ENCODE assay signal across 8 mouse cellular contexts in the genomic region with DNA sequence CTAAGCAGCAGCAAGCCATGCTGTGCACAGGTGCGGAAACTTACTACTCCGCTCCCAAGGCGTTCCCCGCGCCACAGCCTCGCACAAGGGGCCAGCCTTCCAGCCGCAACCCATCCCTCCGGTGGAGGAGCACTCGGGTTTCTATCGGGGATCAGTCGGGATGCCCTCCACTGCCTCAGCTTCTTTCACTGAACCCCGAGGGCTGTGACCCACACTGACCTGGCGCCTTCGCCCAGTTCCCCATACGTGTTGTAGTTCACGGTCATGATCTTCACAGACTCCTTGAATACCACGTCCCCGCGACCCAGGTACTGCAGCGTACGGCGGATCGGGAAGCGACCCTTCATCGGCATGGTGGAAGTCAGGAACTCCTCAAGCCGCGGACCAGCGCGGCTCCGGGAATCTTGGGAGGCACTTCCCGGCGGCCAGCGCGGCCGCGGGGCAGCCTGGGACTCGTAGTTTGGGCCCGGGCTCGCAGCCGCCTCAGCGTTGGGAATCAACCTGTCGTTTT. TPM values are rescaled to one million over a fixed set of nuclear protein-coding genes. Genes with fewer than 3 reads are reported as not detected.
DNase-seq lines count a peak whose midpoint lies in the region; ATAC-seq and TF ChIP-seq lines count a peak whose summit lies in the region.

A gene (minus strand): TSS at position 413 of the 511 bp plus-strand sequence.

- DNase-seq in c-Kit-positive CD71-positive TER-119-negative erythroid progenitor cells, embryonic 14.5 days (ENCODE audit: low read depth): peak; percentile 63
- peak; percentile 88 for DNase-seq in forebrain, embryonic 11.5 days (ENCODE audit: low spot score)
- peak; percentile 85 for DNase-seq in kidney, postnatal 14 days
- peak; percentile 55 for DNase-seq in liver, embryonic 13.5 days
- peak; percentile 87 for DNase-seq in neural tube, embryonic 11.5 days (ENCODE audit: low spot score)

- ATAC-seq in forebrain, embryonic 11.5 days (replicated peaks; ENCODE audit: low FRiP score): peak; percentile 93
- peak; percentile 85 for ATAC-seq in heart, embryonic 15.5 days (replicated peaks; ENCODE audit: insufficient number of reproducible peaks, insufficient read depth, low FRiP score, low read depth)
- peak; percentile 92 for ATAC-seq in liver, embryonic 13.5 days (ENCODE audit: low read depth)
- peak; percentile 92 for ATAC-seq in neural tube, embryonic 11.5 days (ENCODE audit: insufficient read depth, low FRiP score, low TSS enrichment)
- ATAC-seq in stomach, embryonic 16.5 days (ENCODE audit: insufficient read depth, low FRiP score): peak; percentile 91

- no peaks in the 10 kb centered on the region for H3K27me3 ChIP-seq in E14TG2a.4 (ENCODE audit: insufficient read depth, low read length)
- H3K27me3 ChIP-seq in forebrain, embryonic 11.5 days (ENCODE audit: control insufficient read depth, insufficient read depth, low read length): no peaks in the 10 kb centered on the region
- H3K27me3 ChIP-seq in heart, embryonic 15.5 days: no peaks in the 10 kb centered on the region
- H3K27me3 ChIP-seq in liver, embryonic 13.5 days: no peaks in the 10 kb centered on the region
- no peaks in the 10 kb centered on the region for H3K27me3 ChIP-seq in neural tube, embryonic 11.5 days (ENCODE audit: control insufficient read depth, insufficient read depth, low read length)
- no peaks in the 10 kb centered on the region for H3K27me3 ChIP-seq in stomach, embryonic 16.5 days (ENCODE audit: control insufficient read depth, insufficient read depth, low read length)

- H3K4me1 ChIP-seq in E14TG2a.4 (replicated peaks; ENCODE audit: low read depth, low read length): peaks cover 31% of the 10 kb centered on the region
- peaks cover 4% of the 10 kb centered on the region; the same call in 1 of the 2 replicates for H3K4me1 ChIP-seq in forebrain, embryonic 11.5 days (replicated peaks; ENCODE audit: control insufficient read depth, insufficient read depth, low read length)
- H3K4me1 ChIP-seq in heart, embryonic 15.5 days (replicated peaks): peaks cover 9% of the 10 kb centered on the region
- peaks cover 36% of the 10 kb centered on the region for H3K4me1 ChIP-seq in liver, embryonic 13.5 days (replicated peaks)
- peaks cover 8% of the 10 kb centered on the region for H3K4me1 ChIP-seq in neural tube, embryonic 11.5 days (ENCODE audit: control insufficient read depth, insufficient read depth, low read length)
- H3K4me1 ChIP-seq in stomach, embryonic 16.5 days (ENCODE audit: control insufficient read depth, insufficient read depth, low read length): peaks cover 12% of the 10 kb centered on the region

- peak within 1 kb of the TSS; percentile 83 for H3K9ac ChIP-seq in forebrain, embryonic 11.5 days (ENCODE audit: low read length)
- peak within 1 kb of the TSS; percentile 72 for H3K9ac ChIP-seq in heart, embryonic 15.5 days
- peak within 1 kb of the TSS; percentile 91 for H3K9ac ChIP-seq in liver, embryonic 13.5 days
- H3K9ac ChIP-seq in neural tube, embryonic 11.5 days (ENCODE audit: low read length): peak within 1 kb of the TSS; percentile 59
- H3K9ac ChIP-seq in stomach, embryonic 16.5 days (ENCODE audit: low read length): peak within 1 kb of the TSS; percentile 83

- peak within 1 kb of the TSS; percentile 82 for H3K4me2 ChIP-seq in forebrain, embryonic 11.5 days (ENCODE audit: low read depth, low read length, severe bottlenecking)
- H3K4me2 ChIP-seq in heart, embryonic 15.5 days: peak within 1 kb of the TSS; percentile 71
- H3K4me2 ChIP-seq in liver, embryonic 13.5 days: peak within 1 kb of the TSS; percentile 86
- peak within 1 kb of the TSS; percentile 77 for H3K4me2 ChIP-seq in neural tube, embryonic 11.5 days (ENCODE audit: low read depth)
- peak within 1 kb of the TSS; percentile 87 for H3K4me2 ChIP-seq in stomach, embryonic 16.5 days (ENCODE audit: low read depth, low read length)

- H3K27ac ChIP-seq in forebrain, embryonic 11.5 days (ENCODE audit: low read depth, low read length): no peak within 1 kb of the TSS
- peak within 1 kb of the TSS; percentile 71 for H3K27ac ChIP-seq in heart, embryonic 15.5 days
- H3K27ac ChIP-seq in liver, embryonic 13.5 days: peak within 1 kb of the TSS; percentile 64
- no peak within 1 kb of the TSS for H3K27ac ChIP-seq in neural tube, embryonic 11.5 days (ENCODE audit: low read depth, low read length)
- no peak within 1 kb of the TSS for H3K27ac ChIP-seq in stomach, embryonic 16.5 days (ENCODE audit: low read length)

- WGBS in forebrain, embryonic 11.5 days: under 1% methylated on average over 42 of the region's 42 CpGs
- under 1% methylated on average over 42 of the region's 42 CpGs for WGBS in heart, embryonic 15.5 days
- WGBS in liver, embryonic 13.5 days (ENCODE audit: insufficient replicate concordance): under 1% methylated on average over 42 of the region's 42 CpGs
- WGBS in neural tube, embryonic 11.5 days: under 1% methylated on average over 42 of the region's 42 CpGs
- under 1% methylated on average over 42 of the region's 42 CpGs for WGBS in stomach, embryonic 16.5 days

- peak within 1 kb of the TSS; percentile 98 for H3K4me3 ChIP-seq in E14TG2a.4 (replicated peaks; ENCODE audit: low read length)
- peak within 1 kb of the TSS; percentile 79 for H3K4me3 ChIP-seq in forebrain, embryonic 11.5 days (ENCODE audit: low read depth, low read length)
- peak within 1 kb of the TSS; percentile 87 for H3K4me3 ChIP-seq in heart, embryonic 15.5 days
- peak within 1 kb of the TSS; percentile 90 for H3K4me3 ChIP-seq in liver, embryonic 13.5 days (replicated peaks)
- peak within 1 kb of the TSS; percentile 60 for H3K4me3 ChIP-seq in neural tube, embryonic 11.5 days (ENCODE audit: low read depth, low read length)
- H3K4me3 ChIP-seq in stomach, embryonic 16.5 days (replicated peaks; ENCODE audit: low read length): peak within 1 kb of the TSS; percentile 90

- TF ChIP-seq CTCF in E14TG2a.4 (conservative IDR thresholded peaks at IDR 0.05; ENCODE audit: low read length): no peak

- H3K9me3 ChIP-seq in E14TG2a.4 (ENCODE audit: low read length): peaks cover 19% of the 10 kb centered on the region
- no peaks in the 10 kb centered on the region for H3K9me3 ChIP-seq in forebrain, embryonic 11.5 days (ENCODE audit: control insufficient read depth, low read length)
- H3K9me3 ChIP-seq in heart, embryonic 15.5 days (replicated peaks): no peaks in the 10 kb centered on the region
- no peaks in the 10 kb centered on the region for H3K9me3 ChIP-seq in liver, embryonic 13.5 days (replicated peaks)
- H3K9me3 ChIP-seq in neural tube, embryonic 11.5 days (ENCODE audit: control insufficient read depth, low read length): no peaks in the 10 kb centered on the region
- H3K9me3 ChIP-seq in stomach, embryonic 16.5 days (replicated peaks; ENCODE audit: control insufficient read depth, low read length): peaks cover 6% of the 10 kb centered on the region; the same call in 1 of the 2 replicates

- H3K36me3 ChIP-seq in E14TG2a.4 (ENCODE audit: insufficient read depth, low read length): peaks cover 53% of the 10 kb centered on the region
- no peaks in the 10 kb centered on the region; the same call in 1 of the 2 replicates for H3K36me3 ChIP-seq in forebrain, embryonic 11.5 days (ENCODE audit: control insufficient read depth, insufficient read depth, low read length)
- H3K36me3 ChIP-seq in heart, embryonic 15.5 days: peaks cover 28% of the 10 kb centered on the region
- H3K36me3 ChIP-seq in liver, embryonic 13.5 days: peaks cover 44% of the 10 kb centered on the region
- no peaks in the 10 kb centered on the region for H3K36me3 ChIP-seq in neural tube, embryonic 11.5 days (ENCODE audit: control insufficient read depth, insufficient read depth, low read length)
- H3K36me3 ChIP-seq in stomach, embryonic 16.5 days (ENCODE audit: control insufficient read depth, insufficient read depth, low read length): 0 out of 2 replicates have a peak, but pooled peaks cover 4% of the 10 kb centered on the region

RNA-seq across cellular contexts. Expression of the gene that starts here (rescaled TPM):
- polyA plus RNA-seq in forebrain, embryonic 11.5 days (2014; fragmentation: Nextera tagmentation; extraction: Ambion mirVana): 86.2 and 87.7 TPM in 2 replicates
- 74.4 and 76.7 TPM in 2 replicates for polyA plus RNA-seq in heart, embryonic 15.5 days (2015; fragmentation: Nextera tagmentation; extraction: Ambion mirVana)
- 64.2 and 70.9 TPM in 2 replicates for polyA plus RNA-seq in liver, embryonic 13.5 days (2015; fragmentation: Nextera tagmentation; extraction: Ambion mirVana)
- polyA plus RNA-seq in neural tube, embryonic 11.5 days (2014; fragmentation: Nextera tagmentation; extraction: Ambion mirVana): 82.3 and 85.0 TPM in 2 replicates
- 81.3 and 89.8 TPM in 2 replicates for polyA plus RNA-seq in stomach, embryonic 16.5 days (2015; fragmentation: Nextera tagmentation; extraction: Ambion mirVana)

Comparison
In these comparisons a context has a peak if more than half of its experiments do, and no peak if none do; other contexts are left out.
1. H3K27ac ChIP-seq: peak in heart, embryonic 15.5 days (single experiment) and liver, embryonic 13.5 days (single experiment); none in forebrain, embryonic 11.5 days (single experiment), neural tube, embryonic 11.5 days (single experiment) and stomach, embryonic 16.5 days (single experiment).
2. Peak in every context shown above with its lines, with median percentiles within 50 percentile points of each other: H3K4me3 ChIP-seq, DNase-seq, ATAC-seq, H3K4me2 ChIP-seq and H3K9ac ChIP-seq.